Mouse (Mus musculus): Measurements from ENCODE around the gene Gys2. TPM values are rescaled to one million over a fixed set of nuclear protein-coding genes. Genes with fewer than 3 reads are reported as not detected.

Gene Gys2
- polyA plus RNA-seq, 1 experiment from 2014 or later = not detected

DNA sequence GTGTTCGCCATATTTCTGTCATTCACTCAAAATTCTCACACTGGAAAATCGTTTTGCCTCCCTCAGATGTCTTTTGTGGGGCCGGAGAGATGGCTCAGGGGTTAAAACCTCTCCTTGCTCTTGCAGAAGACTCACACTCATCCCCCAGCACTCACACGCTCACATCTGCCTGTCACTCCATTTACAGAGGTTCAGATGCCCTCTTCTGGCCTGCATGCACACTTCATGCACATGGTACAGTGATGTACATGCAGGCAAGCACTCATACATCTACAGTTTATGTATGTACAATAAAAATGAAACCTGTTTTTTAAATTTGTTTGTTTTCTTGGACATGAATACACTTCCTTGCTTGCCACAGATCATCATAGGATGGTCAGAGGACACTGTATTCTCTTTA lies 3.3 kb downstream of the Gys2 start:
- H3K27me3 ChIP-seq (replicated peaks; ENCODE audit: control insufficient read depth, insufficient read depth, low read length) = no peaks in the 10 kb centered on the region
- no peak overlapping the region for H3K4me3 ChIP-seq (replicated peaks; ENCODE audit: low read length)
- no peak overlapping the region for H3K27ac ChIP-seq (ENCODE audit: low read length)
- H3K4me2 ChIP-seq (ENCODE audit: low read length) = no peak overlapping the region
- WGBS = 54% methylated on average over 4 of the region's 4 CpGs
- no peaks in the 10 kb centered on the region for H3K9me3 ChIP-seq (ENCODE audit: control insufficient read depth, low read length)
- no peaks in the 10 kb centered on the region for H3K4me1 ChIP-seq (replicated peaks; ENCODE audit: control insufficient read depth, insufficient read depth, low read length)
- H3K9ac ChIP-seq (replicated peaks; ENCODE audit: low read depth, low read length) = no peak overlapping the region
- ATAC-seq = no peak
- no peaks in the 10 kb centered on the region for H3K36me3 ChIP-seq (ENCODE audit: control insufficient read depth, insufficient read depth)

DNA sequence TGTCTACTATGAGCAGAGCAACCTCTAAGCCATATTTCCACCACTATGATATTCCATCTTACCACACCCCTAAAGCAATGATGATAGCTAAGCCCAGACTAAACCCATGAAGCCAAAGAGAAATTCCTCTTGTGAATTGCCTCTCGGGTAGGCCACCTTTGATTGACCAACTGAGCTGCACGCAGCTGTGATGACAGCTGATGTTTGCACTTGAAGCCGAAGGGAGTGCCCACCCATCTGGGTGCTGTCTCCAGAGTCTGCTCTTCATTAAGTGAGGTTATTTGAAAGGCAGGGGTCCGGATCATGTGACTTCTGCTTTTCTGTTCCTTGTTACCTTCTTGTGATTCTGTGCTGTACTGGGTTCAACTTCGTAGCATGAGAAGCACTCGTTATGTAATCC lies 10.7 kb downstream of the Gys2 start:
- Histone ChIP-seq H3K9ac (replicated peaks; ENCODE audit: low read depth, low read length) (no peak overlapping the region), H3K4me2 (ENCODE audit: low read length) (no peak overlapping the region), H3K4me1 (replicated peaks; ENCODE audit: control insufficient read depth, insufficient read depth, low read length) (no peaks in the 10 kb centered on the region), H3K27me3 (replicated peaks; ENCODE audit: control insufficient read depth, insufficient read depth, low read length) (no peaks in the 10 kb centered on the region), H3K36me3 (ENCODE audit: control insufficient read depth, insufficient read depth) (no peaks in the 10 kb centered on the region), H3K4me3 (replicated peaks; ENCODE audit: low read length) (no peak overlapping the region), H3K9me3 (ENCODE audit: control insufficient read depth, low read length) (no peaks in the 10 kb centered on the region), H3K27ac (ENCODE audit: low read length) (no peak overlapping the region)
- no peak for ATAC-seq
- 78% methylated on average over 6 of the region's 6 CpGs for WGBS

DNA sequence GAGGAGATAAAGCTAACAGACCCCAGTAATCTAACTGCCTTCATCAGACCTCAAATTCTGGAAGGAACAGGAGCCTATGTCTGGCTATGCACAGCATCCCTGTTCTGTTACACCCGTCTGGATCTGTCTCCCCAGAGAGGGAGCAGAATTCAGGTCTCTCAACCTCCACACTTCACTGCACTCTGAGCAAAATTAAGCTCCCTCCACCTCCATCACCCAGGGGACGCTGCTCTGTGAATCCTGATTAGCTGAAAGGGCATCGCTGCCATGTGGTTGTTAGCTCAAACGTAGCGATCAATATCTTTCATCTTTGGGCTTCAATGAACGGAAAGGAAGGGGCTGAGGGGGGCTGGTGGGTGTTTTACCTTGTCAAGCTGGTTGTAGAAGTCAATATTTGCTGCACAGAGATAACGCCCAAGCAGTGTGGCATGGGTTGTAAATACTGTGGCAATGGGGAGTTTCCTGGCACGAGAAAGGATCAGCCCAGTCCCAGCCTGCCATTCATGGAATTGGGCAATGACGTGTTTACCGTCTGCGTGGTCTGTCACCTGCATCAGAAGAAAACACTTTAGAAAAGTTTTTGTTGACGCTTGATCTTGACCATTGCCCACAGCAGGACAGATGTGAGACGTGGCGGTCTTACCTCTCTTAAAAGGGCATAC lies 13.8 kb downstream of the Gys2 start:
- no peak overlapping the region for H3K4me2 ChIP-seq (ENCODE audit: low read length)
- no peaks in the 10 kb centered on the region for H3K4me1 ChIP-seq (replicated peaks; ENCODE audit: control insufficient read depth, insufficient read depth, low read length)
- H3K4me3 ChIP-seq (replicated peaks; ENCODE audit: low read length) = no peak overlapping the region
- no peaks in the 10 kb centered on the region for H3K27me3 ChIP-seq (replicated peaks; ENCODE audit: control insufficient read depth, insufficient read depth, low read length)
- H3K9ac ChIP-seq (replicated peaks; ENCODE audit: low read depth, low read length) = no peak overlapping the region
- no peaks in the 10 kb centered on the region for H3K36me3 ChIP-seq (ENCODE audit: control insufficient read depth, insufficient read depth)
- WGBS = 70% methylated on average over 14 of the region's 14 CpGs
- H3K9me3 ChIP-seq (ENCODE audit: control insufficient read depth, low read length) = no peaks in the 10 kb centered on the region
- ATAC-seq = no peak
- no peak overlapping the region for H3K27ac ChIP-seq (ENCODE audit: low read length)

DNA sequence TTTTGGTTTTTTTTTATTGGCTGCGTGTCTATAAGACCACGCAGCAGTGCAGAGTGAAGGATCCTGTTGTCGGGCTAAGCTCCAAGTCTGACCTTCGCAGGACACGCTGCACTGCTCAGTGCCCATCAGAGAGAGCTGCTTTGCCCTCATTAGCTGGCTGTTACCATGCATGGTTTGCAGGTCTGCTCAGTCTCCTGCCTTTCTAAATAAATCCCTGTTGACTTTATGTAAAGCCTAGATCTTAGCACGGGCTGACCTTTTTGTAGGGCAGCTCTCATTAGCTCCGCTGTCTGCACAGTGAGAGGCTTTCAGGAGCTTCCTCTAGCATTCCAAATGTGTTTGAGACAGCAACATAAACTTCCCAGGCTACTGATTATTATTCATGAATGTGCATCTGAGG lies 14.9 kb downstream of the Gys2 start:
- H3K9ac ChIP-seq (replicated peaks; ENCODE audit: low read depth, low read length) = no peak overlapping the region
- no peak overlapping the region for H3K27ac ChIP-seq (ENCODE audit: low read length)
- no peak overlapping the region for H3K4me3 ChIP-seq (replicated peaks; ENCODE audit: low read length)
- no peaks in the 10 kb centered on the region for H3K36me3 ChIP-seq (ENCODE audit: control insufficient read depth, insufficient read depth)
- H3K4me2 ChIP-seq (ENCODE audit: low read length) = no peak overlapping the region
- no peaks in the 10 kb centered on the region for H3K27me3 ChIP-seq (replicated peaks; ENCODE audit: control insufficient read depth, insufficient read depth, low read length)
- H3K9me3 ChIP-seq (ENCODE audit: control insufficient read depth, low read length) = no peaks in the 10 kb centered on the region
- WGBS = 34% methylated on average over 7 of the region's 7 CpGs
- ATAC-seq = no peak
- no peaks in the 10 kb centered on the region for H3K4me1 ChIP-seq (replicated peaks; ENCODE audit: control insufficient read depth, insufficient read depth, low read length)

- no peak overlapping the region for H3K27ac ChIP-seq (ENCODE audit: low read length)
- no peaks in the 10 kb centered on the region for H3K9me3 ChIP-seq (ENCODE audit: control insufficient read depth, low read length)
- H3K4me3 ChIP-seq (replicated peaks; ENCODE audit: low read length) = no peak overlapping the region
- no peaks in the 10 kb centered on the region for H3K36me3 ChIP-seq (ENCODE audit: control insufficient read depth, insufficient read depth)
- no peak overlapping the region for H3K4me2 ChIP-seq (ENCODE audit: low read length)
- H3K4me1 ChIP-seq (replicated peaks; ENCODE audit: control insufficient read depth, insufficient read depth, low read length) = no peaks in the 10 kb centered on the region
- no peaks in the 10 kb centered on the region for H3K27me3 ChIP-seq (replicated peaks; ENCODE audit: control insufficient read depth, insufficient read depth, low read length)
- ATAC-seq = no peak
- H3K9ac ChIP-seq (replicated peaks; ENCODE audit: low read depth, low read length) = no peak overlapping the region
- WGBS = 71% methylated on average over 7 of the region's 7 CpGs
Measured at GRCm38 (mm10) chr6:142455314-142455996, 17.5 kb downstream of the Gys2 start.

GRCm38 (mm10) chr6:142453311-142453710 lies 19.6 kb downstream of the Gys2 start:
- WGBS = 75% methylated on average over 2 of the region's 2 CpGs
- ATAC-seq = no peak
- Histone ChIP-seq H3K4me3 (replicated peaks; ENCODE audit: low read length) (no peak overlapping the region), H3K9ac (replicated peaks; ENCODE audit: low read depth, low read length) (no peak overlapping the region), H3K27ac (ENCODE audit: low read length) (no peak overlapping the region), H3K36me3 (ENCODE audit: control insufficient read depth, insufficient read depth) (no peaks in the 10 kb centered on the region), H3K4me2 (ENCODE audit: low read length) (no peak overlapping the region), H3K27me3 (replicated peaks; ENCODE audit: control insufficient read depth, insufficient read depth, low read length) (no peaks in the 10 kb centered on the region), H3K4me1 (replicated peaks; ENCODE audit: control insufficient read depth, insufficient read depth, low read length) (no peaks in the 10 kb centered on the region), H3K9me3 (ENCODE audit: control insufficient read depth, low read length) (no peaks in the 10 kb centered on the region)

- no peak overlapping the region for H3K4me2 ChIP-seq (ENCODE audit: low read length)
- 87% methylated on average over 12 of the region's 12 CpGs for WGBS
- H3K9ac ChIP-seq (replicated peaks; ENCODE audit: low read depth, low read length) = no peak overlapping the region
- H3K36me3 ChIP-seq (ENCODE audit: control insufficient read depth, insufficient read depth) = no peaks in the 10 kb centered on the region
- ATAC-seq = no peak
- no peaks in the 10 kb centered on the region for H3K4me1 ChIP-seq (replicated peaks; ENCODE audit: control insufficient read depth, insufficient read depth, low read length)
- no peaks in the 10 kb centered on the region for H3K27me3 ChIP-seq (replicated peaks; ENCODE audit: control insufficient read depth, insufficient read depth, low read length)
- H3K9me3 ChIP-seq (ENCODE audit: control insufficient read depth, low read length) = no peaks in the 10 kb centered on the region
- no peak overlapping the region for H3K4me3 ChIP-seq (replicated peaks; ENCODE audit: low read length)
- H3K27ac ChIP-seq (ENCODE audit: low read length) = no peak overlapping the region
Measured at GRCm38 (mm10) chr6:142451381-142451780, 21.5 kb downstream of the Gys2 start.

DNA sequence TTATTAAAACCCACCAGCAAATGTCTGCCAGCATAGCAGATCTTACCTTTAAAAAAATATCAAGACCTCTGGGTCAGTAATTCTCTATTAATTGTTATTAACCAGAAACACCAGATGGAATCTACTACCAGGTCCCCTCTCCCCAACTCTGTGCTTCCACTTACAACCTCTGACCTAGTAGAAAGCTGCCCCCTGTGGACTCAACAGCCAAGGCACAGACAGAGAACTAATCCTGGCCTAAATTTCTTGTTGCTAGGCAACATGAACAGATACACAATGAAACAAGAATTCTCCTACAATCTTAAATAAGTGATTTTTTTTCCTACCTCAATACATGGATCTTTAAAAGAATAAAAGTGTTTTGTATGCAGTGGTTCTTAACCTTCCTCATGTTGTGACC lies 43.8 kb downstream of the Gys2 start:
- no peaks in the 10 kb centered on the region for H3K27me3 ChIP-seq (replicated peaks; ENCODE audit: control insufficient read depth, insufficient read depth, low read length)
- H3K4me2 ChIP-seq (ENCODE audit: low read length) = no peak overlapping the region
- no peak overlapping the region for H3K4me3 ChIP-seq (replicated peaks; ENCODE audit: low read length)
- ATAC-seq = no peak
- no peak overlapping the region for H3K27ac ChIP-seq (ENCODE audit: low read length)
- no peaks in the 10 kb centered on the region for H3K36me3 ChIP-seq (ENCODE audit: control insufficient read depth, insufficient read depth)
- H3K9me3 ChIP-seq (ENCODE audit: control insufficient read depth, low read length) = no peaks in the 10 kb centered on the region
- H3K4me1 ChIP-seq (replicated peaks; ENCODE audit: control insufficient read depth, insufficient read depth, low read length) = no peaks in the 10 kb centered on the region
- H3K9ac ChIP-seq (replicated peaks; ENCODE audit: low read depth, low read length) = no peak overlapping the region

DNA sequence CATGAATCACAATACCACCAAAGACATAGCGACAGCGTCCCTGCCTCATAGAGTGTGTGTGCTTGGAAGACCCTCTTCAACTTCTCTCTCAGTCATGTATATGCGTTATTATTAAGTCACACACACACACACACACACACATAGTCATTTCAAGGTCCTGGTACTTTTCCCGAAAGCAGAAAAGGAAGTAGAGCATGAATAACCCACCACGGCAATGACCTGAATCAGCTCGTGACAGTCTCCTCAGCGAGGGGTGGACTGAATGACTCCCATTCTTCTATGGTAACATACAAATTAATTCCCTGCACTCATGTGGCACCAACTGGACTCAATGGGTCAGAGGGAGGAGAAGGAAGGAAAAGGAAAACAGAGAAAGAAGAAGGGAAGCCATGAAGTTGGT lies 47.9 kb downstream of the Gys2 start:
- Histone ChIP-seq H3K27me3 (replicated peaks; ENCODE audit: control insufficient read depth, insufficient read depth, low read length) (no peaks in the 10 kb centered on the region), H3K9me3 (ENCODE audit: control insufficient read depth, low read length) (no peaks in the 10 kb centered on the region), H3K4me3 (replicated peaks; ENCODE audit: low read length) (no peak overlapping the region), H3K4me2 (ENCODE audit: low read length) (no peak overlapping the region), H3K27ac (ENCODE audit: low read length) (no peak overlapping the region), H3K36me3 (ENCODE audit: control insufficient read depth, insufficient read depth) (no peaks in the 10 kb centered on the region), H3K9ac (replicated peaks; ENCODE audit: low read depth, low read length) (no peak overlapping the region), H3K4me1 (replicated peaks; ENCODE audit: control insufficient read depth, insufficient read depth, low read length) (no peaks in the 10 kb centered on the region)
- ATAC-seq = no peak
- 68% methylated on average over 7 of the region's 7 CpGs for WGBS

Data from forebrain, embryonic 16.5 days (tissue).